Mouse (Mus musculus) liver, embryonic 16.5 days (tissue): ENCODE measurements around the gene H2-Q6. TPM values are rescaled to one million over a fixed set of nuclear protein-coding genes. Genes with fewer than 3 reads are reported as not detected.
A peak's percentile ranks its signal among the peaks of the same experiment; 100 is the strongest.
"Not testable (repeated sequence)": the region's sequence is repeated elsewhere in the genome, so short reads cannot be mapped to it uniquely, and the experiment has no call there.

ENCODE experiments used
- ATAC-seq: fragments of 200-750 bp; cut with Nextera tagmentation; 2 replicates; pipeline ENCODE4 v1.8.0; 2017; ENCODE audit warnings: low read depth, mild to moderate bottlenecking, moderate number of reproducible peaks, moderate library complexity
- H3K27ac ChIP-seq: fragments of 300-500 bp; sonication (generic); 2 replicates; pipeline ENCODE4 v1.5.1; 2014; ENCODE audit warnings: mild to moderate bottlenecking, low read length
- H3K27me3 ChIP-seq: fragments of 300-500 bp; sonication (generic); 2 replicates; pipeline ENCODE4 v1.6.1; 2014; ENCODE audit warnings: low read depth, low read length, mixed read lengths; ENCODE audit not compliant: control insufficient read depth, insufficient read depth
- H3K36me3 ChIP-seq: fragments of 300-500 bp; sonication (generic); 2 replicates; pipeline ENCODE4 v1.6.1; 2014; ENCODE audit warnings: mild to moderate bottlenecking; ENCODE audit not compliant: control insufficient read depth, insufficient read depth
- H3K4me1 ChIP-seq: fragments of 300-500 bp; sonication (generic); 2 replicates; pipeline ENCODE4 v1.6.1; 2014; ENCODE audit warnings: low read depth, low read length, mixed read lengths; ENCODE audit not compliant: control insufficient read depth
- H3K4me2 ChIP-seq: fragments of 300-500 bp; sonication (generic); 2 replicates; pipeline ENCODE4 v1.6.1; 2014; ENCODE audit warnings: low read depth, low read length, mixed read lengths
- H3K4me3 ChIP-seq: fragments of 300-500 bp; sonication (generic); 2 replicates; pipeline ENCODE4 v1.5.1; 2014; ENCODE audit warnings: low read depth, mild to moderate bottlenecking, low read length
- H3K9ac ChIP-seq: fragments of 300-500 bp; sonication (generic); 2 replicates; pipeline ENCODE4 v1.6.1; 2014; ENCODE audit warnings: low read depth, low read length
- H3K9me3 ChIP-seq: fragments of 300-500 bp; sonication (generic); replicated peaks from 2 replicates; pipeline ENCODE4 v1.6.1; 2016; ENCODE audit warnings: low read length; ENCODE audit not compliant: control insufficient read depth
- WGBS: fragments of 180-500 bp; shearing (Covaris S2); extraction: QIAGEN DNeasy Blood & Tissue Kit; methylation state at CpG from one replicate; pipeline ENCODE4 v1.1.7; 2014; ENCODE audit not compliant: insufficient replicate concordance; 5-methylcytosine and 5-hydroxymethylcytosine counted together
- polyA plus RNA-seq: library from polyadenylated mRNA; unstranded; fragments of >200 nt; fragmentation: Nextera tagmentation; extraction: Ambion mirVana; gene quantifications from 2 replicates; pipeline ENCODE4 v1.2.1, GENCODE M21; 2015

H2-Q6 gene
- polyA plus RNA-seq, 1 experiment from 2014 or later: 9.7 TPM

- ATAC-seq, H3K36me3 ChIP-seq, H3K27ac ChIP-seq, H3K9ac ChIP-seq, H3K9me3 ChIP-seq, H3K4me1 ChIP-seq, H3K4me2 ChIP-seq, H3K4me3 ChIP-seq: not testable (repeated sequence)
- peaks cover 19% of the 10 kb centered on the region for H3K27me3 ChIP-seq
- 34% methylated on average over 23 of the region's 27 CpGs for WGBS
Observed at GRCm38 (mm10) chr17:35439925-35440645, 15.4 kb downstream of the H2-Q6 start.

GRCm38 (mm10) chr17:35442376-35442775 lies 17.7 kb downstream of the H2-Q6 start:
- H3K4me2 ChIP-seq, H3K27ac ChIP-seq, H3K9ac ChIP-seq, H3K9me3 ChIP-seq, ATAC-seq, H3K4me3 ChIP-seq, H3K4me1 ChIP-seq, H3K36me3 ChIP-seq: not testable (repeated sequence)
- H3K27me3 ChIP-seq: peaks cover 19% of the 10 kb centered on the region
- WGBS: 62% methylated on average over 2 of the region's 2 CpGs

GRCm38 (mm10) chr17:35444510-35444909 lies 19.9 kb downstream of the H2-Q6 start:
- H3K9ac ChIP-seq, H3K4me1 ChIP-seq, H3K9me3 ChIP-seq, ATAC-seq, H3K4me3 ChIP-seq, H3K27ac ChIP-seq, H3K4me2 ChIP-seq, H3K36me3 ChIP-seq, H3K27me3 ChIP-seq: not testable (repeated sequence)
- WGBS: 74% methylated on average over 2 of the region's 2 CpGs

GRCm38 (mm10) chr17:35458247-35458646 lies 33.6 kb downstream of the H2-Q6 start:
- not testable (repeated sequence) for ATAC-seq, H3K9ac ChIP-seq, H3K4me1 ChIP-seq, H3K4me3 ChIP-seq, H3K9me3 ChIP-seq, H3K27ac ChIP-seq, H3K27me3 ChIP-seq, H3K36me3 ChIP-seq, H3K4me2 ChIP-seq
- no CpG with 5 or more reads among the region's 1 CpGs for WGBS

- not testable (repeated sequence) for H3K9ac ChIP-seq, H3K27ac ChIP-seq, H3K4me3 ChIP-seq, H3K36me3 ChIP-seq, H3K4me2 ChIP-seq, H3K27me3 ChIP-seq, H3K4me1 ChIP-seq, H3K9me3 ChIP-seq, ATAC-seq
- 24% methylated on average over 2 of the region's 9 CpGs for WGBS
Observed at GRCm38 (mm10) chr17:35460513-35461341, 36.1 kb downstream of the H2-Q6 start.

GRCm38 (mm10) chr17:35465651-35466050 lies 41.0 kb downstream of the H2-Q6 start:
- not testable (repeated sequence) for H3K4me1 ChIP-seq, H3K4me2 ChIP-seq, H3K4me3 ChIP-seq, H3K36me3 ChIP-seq, H3K9ac ChIP-seq, H3K9me3 ChIP-seq, ATAC-seq, H3K27ac ChIP-seq
- WGBS: 3% methylated on average over 8 of the region's 8 CpGs
- H3K27me3 ChIP-seq: peaks cover 15% of the 10 kb centered on the region

- 28% methylated on average over 3 of the region's 3 CpGs for WGBS
- H3K4me3 ChIP-seq, H3K9me3 ChIP-seq, H3K4me1 ChIP-seq, H3K4me2 ChIP-seq, ATAC-seq, H3K36me3 ChIP-seq, H3K27ac ChIP-seq, H3K9ac ChIP-seq: not testable (repeated sequence)
- H3K27me3 ChIP-seq: peaks cover 17% of the 10 kb centered on the region
Observed at GRCm38 (mm10) chr17:35468936-35469335, 44.3 kb downstream of the H2-Q6 start.

GRCm38 (mm10) chr17:35469842-35470751 lies 45.4 kb downstream of the H2-Q6 start, which contains the start of gene H2-Q10:
Gene H2-Q10, plus strand, starts transcription at chr17:35470089.
- 2% methylated on average over 71 of the region's 80 CpGs for WGBS
- no peaks in the 10 kb centered on the region for H3K4me1 ChIP-seq
- peak within 1 kb of the TSS; percentile 31; the same call in 1 of the 2 replicates for H3K9ac ChIP-seq
- peak within 1 kb of the TSS; percentile 52 for H3K4me3 ChIP-seq
- peak within 1 kb of the TSS; percentile 73 for H3K27ac ChIP-seq
- peak; percentile 87 for ATAC-seq
- H3K27me3 ChIP-seq: peaks cover 17% of the 10 kb centered on the region
- no peaks in the 10 kb centered on the region for H3K9me3 ChIP-seq
- no peaks in the 10 kb centered on the region for H3K36me3 ChIP-seq
- peak within 1 kb of the TSS; percentile 36 for H3K4me2 ChIP-seq
